Mouse (Mus musculus): ENCODE data around the gene Gm8212.
"Not testable (repeated sequence)": the region's sequence is repeated elsewhere in the genome, so short reads cannot be mapped to it uniquely, and the experiment has no call there.

Gm8212 gene

DNA sequence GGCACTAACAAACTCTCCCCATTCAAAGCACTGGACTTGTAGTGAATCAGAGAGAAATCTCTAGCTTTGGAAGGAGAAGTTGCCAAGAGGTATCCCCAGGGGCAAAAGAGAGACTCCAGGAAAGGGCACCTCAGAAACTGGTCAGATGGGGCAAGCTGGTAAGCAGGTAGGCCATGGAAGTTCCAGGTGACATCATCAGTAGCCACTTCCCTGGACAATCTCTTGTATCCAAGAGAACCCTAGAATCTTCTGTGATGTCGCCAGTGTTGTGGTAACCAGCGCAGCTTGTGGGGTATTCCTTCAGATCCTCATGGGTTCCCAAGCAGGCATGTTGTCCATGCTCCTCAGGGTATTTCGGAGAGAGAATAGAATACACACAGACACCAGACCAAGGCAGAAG is at the start of gene Gm8212:
TSS of gene Gm8212 (plus strand) at position 301 of the 400 bp plus-strand sequence.
- not testable (repeated sequence) for DNase-seq (ENCODE audit: low spot score)

DNA sequence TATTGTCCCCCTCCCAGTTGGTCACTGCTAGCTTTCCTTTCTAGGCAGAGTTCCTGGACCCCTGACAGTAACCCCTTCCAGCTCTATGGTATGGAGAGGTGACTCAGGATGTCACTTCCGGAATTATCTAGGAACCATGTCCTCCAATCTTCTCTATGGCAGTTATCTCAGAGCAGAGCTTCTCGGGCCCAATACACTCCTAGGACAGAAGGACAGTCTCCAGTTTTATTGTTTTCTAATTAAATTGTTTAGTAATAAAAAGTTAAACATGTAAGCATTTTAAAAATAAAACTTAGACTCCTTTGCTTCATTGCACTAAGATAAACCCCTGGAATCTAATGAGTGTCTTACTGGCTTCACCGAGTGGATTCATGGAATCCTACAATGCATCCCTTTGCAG is 15.7 kb downstream of the Gm8212 start, which contains the start of gene 4930503E14Rik:
TSS of gene 4930503E14Rik (minus strand) at position 101 of the 400 bp plus-strand sequence.
- DNase-seq (ENCODE audit: low spot score): not testable (repeated sequence)

DNA sequence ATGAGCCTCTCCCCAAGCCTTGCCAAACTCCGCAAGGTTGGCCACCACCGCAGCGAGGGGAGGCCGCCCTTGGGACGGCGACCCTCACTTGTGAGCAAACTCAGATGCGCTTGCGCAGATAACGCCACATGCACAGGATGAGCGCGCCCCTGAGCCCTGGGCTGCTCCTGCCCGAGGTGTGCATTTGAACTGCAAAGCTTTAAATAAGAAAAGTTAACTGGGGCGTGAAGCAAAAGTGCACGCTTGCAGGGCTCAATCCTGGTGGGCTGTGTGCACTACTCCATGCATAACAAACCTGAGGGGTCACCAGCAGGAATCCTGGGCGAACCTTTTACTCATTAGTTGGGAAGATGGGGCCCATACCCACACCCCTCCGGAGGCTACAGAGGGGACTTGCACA is 50.6 kb downstream of the Gm8212 start:
- DNase-seq (ENCODE audit: low spot score): no peak
